Mouse (Mus musculus) cerebellum, adult 2 months (tissue): Measurements from ENCODE around the gene Crtac1.

Source experiments
- CTCF ChIP-seq: fragments of 200-500 bp; IDR thresholded peaks from 2 replicates; pipeline ENCODE4 v1.5.1; 2011; ENCODE audit warnings: low read depth, mild to moderate bottlenecking, control low read depth, low read length, moderate library complexity, borderline replicate concordance; ENCODE audit not compliant: insufficient read depth
- POLR2A ChIP-seq: fragments of 200-500 bp; IDR thresholded peaks from 2 replicates; pipeline ENCODE4 v1.6.1; 2011; ENCODE audit warnings: low read length, control low read depth, borderline replicate concordance; ENCODE audit not compliant: insufficient read depth

- no peak for TF ChIP-seq POLR2A
- no peak for TF ChIP-seq CTCF
Observed at GRCm38 (mm10) chr19:42435621-42436020, 4.0 kb upstream of the Crtac1 start.
